Mouse (Mus musculus): ENCODE measurements at regions not wholly inside any gene's neighbourhood (a gene's known extent, or its start where the extent isn't known, plus 50 kb on each side); places are given as distances from the start of the nearest gene placed in this dataset.

DNA sequence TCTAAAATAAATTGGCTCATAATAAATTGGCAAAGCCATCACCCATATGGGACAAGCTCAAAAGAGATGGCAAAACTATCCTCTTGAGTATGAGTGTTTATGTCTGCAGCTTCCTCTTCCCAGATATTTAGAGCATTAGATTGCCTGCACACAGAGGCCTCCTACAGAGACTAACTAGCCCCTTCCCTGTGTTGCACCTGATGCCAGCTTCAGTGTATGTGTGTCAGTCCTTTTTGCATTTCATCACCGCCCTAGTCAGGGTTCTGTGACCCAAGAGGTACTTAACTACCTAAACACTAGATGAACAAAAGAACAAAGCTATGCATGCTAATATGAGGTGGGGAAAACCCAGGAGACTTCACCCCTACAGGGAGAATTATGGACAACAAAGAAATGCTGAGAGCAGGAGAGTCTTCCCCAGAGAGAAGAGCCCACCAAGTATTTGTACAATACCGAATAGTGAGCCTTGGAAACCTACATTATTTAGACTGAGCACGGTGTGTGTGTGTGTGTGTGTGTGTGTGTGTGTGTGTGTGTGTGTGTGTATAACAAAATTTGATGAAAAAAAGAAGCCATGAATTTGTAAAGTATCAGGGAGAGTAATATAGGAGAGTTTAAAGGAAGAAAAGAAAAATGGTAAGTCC lies 62.5 kb downstream of the Speer2 start:
- H3K9ac ChIP-seq (ENCODE audit: low read depth, low read length) = no peak overlapping the region
- no peak for ATAC-seq (ENCODE audit: low FRiP score, low TSS enrichment)
- H3K4me1 ChIP-seq (ENCODE audit: control insufficient read depth, insufficient read depth, low read length) = no peaks in the 10 kb centered on the region
- no peak overlapping the region for H3K4me2 ChIP-seq (replicated peaks; ENCODE audit: low read depth, low read length)
- H3K27ac ChIP-seq (ENCODE audit: low read depth, low read length) = no peak overlapping the region
- H3K36me3 ChIP-seq (ENCODE audit: control insufficient read depth, insufficient read depth, low read length) = no peaks in the 10 kb centered on the region
- no peak overlapping the region for H3K4me3 ChIP-seq (ENCODE audit: low read length)
- H3K27me3 ChIP-seq (ENCODE audit: control insufficient read depth, insufficient read depth, low read length) = no peaks in the 10 kb centered on the region
- 76% methylated on average over 3 of the region's 3 CpGs for WGBS
- H3K9me3 ChIP-seq (ENCODE audit: control insufficient read depth, low read length) = no peaks in the 10 kb centered on the region

DNA sequence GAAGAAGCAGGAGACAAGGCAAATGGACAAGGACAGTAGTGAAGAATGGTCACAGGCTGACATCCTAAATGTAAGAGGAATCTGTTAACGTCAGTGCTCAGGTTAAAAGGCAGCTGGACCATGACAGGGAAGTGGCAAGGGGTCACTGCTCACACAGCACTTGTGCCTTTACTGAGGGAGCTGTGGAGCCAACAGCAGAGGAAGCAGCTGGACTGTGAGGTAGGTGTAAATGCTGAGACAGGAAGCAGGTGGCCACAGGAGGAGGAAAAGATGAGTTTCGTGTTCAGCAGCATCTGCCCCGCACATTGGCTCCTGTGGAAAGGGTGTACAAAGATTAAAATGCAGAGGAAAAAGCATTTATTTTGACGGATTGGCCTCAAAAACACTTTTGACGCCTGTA lies 67.2 kb downstream of the Speer2 start:
- Histone ChIP-seq H3K4me2 (replicated peaks; ENCODE audit: low read depth, low read length) (no peak overlapping the region), H3K36me3 (ENCODE audit: control insufficient read depth, insufficient read depth, low read length) (no peaks in the 10 kb centered on the region), H3K27me3 (ENCODE audit: control insufficient read depth, insufficient read depth, low read length) (no peaks in the 10 kb centered on the region), H3K9ac (ENCODE audit: low read depth, low read length) (no peak overlapping the region), H3K27ac (ENCODE audit: low read depth, low read length) (no peak overlapping the region), H3K4me3 (ENCODE audit: low read length) (no peak overlapping the region), H3K4me1 (ENCODE audit: control insufficient read depth, insufficient read depth, low read length) (no peaks in the 10 kb centered on the region), H3K9me3 (ENCODE audit: control insufficient read depth, low read length) (no peaks in the 10 kb centered on the region)
- ATAC-seq (ENCODE audit: low FRiP score, low TSS enrichment) = peak; percentile 83; the same call in 1 of the 2 replicates
- WGBS = 41% methylated on average over 5 of the region's 5 CpGs

DNA sequence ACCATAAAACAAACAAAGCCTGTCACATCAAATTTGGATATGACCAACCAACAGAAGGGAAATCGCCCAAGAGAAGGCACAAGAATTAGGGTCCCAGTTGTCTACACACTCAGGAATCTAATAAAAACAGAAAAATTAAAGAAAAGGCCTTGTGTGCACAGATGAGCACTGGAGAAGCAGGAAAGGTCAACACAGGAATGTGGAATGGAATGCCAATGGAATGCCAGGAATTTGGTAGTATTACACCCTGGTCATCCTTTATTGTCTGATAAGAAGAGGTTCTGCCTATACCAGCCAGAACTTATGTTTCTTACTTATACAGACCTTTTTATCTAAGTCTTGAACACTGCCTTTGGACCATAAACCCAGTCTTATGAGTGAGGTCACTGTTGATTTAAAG lies 72.9 kb downstream of the Speer2 start:
- no peaks in the 10 kb centered on the region for H3K4me1 ChIP-seq (ENCODE audit: control insufficient read depth, insufficient read depth, low read length)
- no peak for ATAC-seq (ENCODE audit: low FRiP score, low TSS enrichment)
- H3K9ac ChIP-seq (ENCODE audit: low read depth, low read length) = no peak overlapping the region
- no peaks in the 10 kb centered on the region for H3K9me3 ChIP-seq (ENCODE audit: control insufficient read depth, low read length)
- H3K4me2 ChIP-seq (replicated peaks; ENCODE audit: low read depth, low read length) = no peak overlapping the region
- H3K27ac ChIP-seq (ENCODE audit: low read depth, low read length) = no peak overlapping the region
- no peak overlapping the region for H3K4me3 ChIP-seq (ENCODE audit: low read length)
- no peaks in the 10 kb centered on the region for H3K27me3 ChIP-seq (ENCODE audit: control insufficient read depth, insufficient read depth, low read length)
- H3K36me3 ChIP-seq (ENCODE audit: control insufficient read depth, insufficient read depth, low read length) = no peaks in the 10 kb centered on the region
- 79% methylated on average over 1 of the region's 1 CpGs for WGBS

DNA sequence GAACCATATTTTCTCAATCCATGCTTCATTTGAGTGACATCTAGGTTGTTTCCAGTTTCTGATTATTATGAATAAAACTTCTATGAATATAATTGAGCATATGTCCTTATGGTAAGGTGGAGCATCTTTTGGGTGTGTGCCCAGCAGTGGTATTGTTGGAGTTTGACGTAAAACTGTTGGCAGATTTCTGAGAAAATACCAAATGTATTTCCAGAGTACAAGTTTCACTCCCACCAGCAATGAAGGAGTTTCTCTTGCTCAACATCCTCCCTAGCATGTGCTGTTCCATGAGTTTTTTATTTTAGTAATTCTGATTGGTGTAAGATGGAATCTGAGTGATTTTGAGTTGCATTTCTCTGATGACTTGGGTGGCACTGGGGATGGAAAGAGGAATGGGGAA lies 92.8 kb downstream of the Speer2 start:
- H3K9me3 ChIP-seq (ENCODE audit: control insufficient read depth, low read length) = no peaks in the 10 kb centered on the region
- H3K27me3 ChIP-seq (ENCODE audit: control insufficient read depth, insufficient read depth, low read length) = no peaks in the 10 kb centered on the region
- H3K27ac ChIP-seq (ENCODE audit: low read depth, low read length) = no peak overlapping the region
- H3K9ac ChIP-seq (ENCODE audit: low read depth, low read length) = no peak overlapping the region
- ATAC-seq (ENCODE audit: low FRiP score, low TSS enrichment) = no peak
- no peaks in the 10 kb centered on the region for H3K36me3 ChIP-seq (ENCODE audit: control insufficient read depth, insufficient read depth, low read length)
- H3K4me2 ChIP-seq (replicated peaks; ENCODE audit: low read depth, low read length) = no peak overlapping the region
- no peaks in the 10 kb centered on the region for H3K4me1 ChIP-seq (ENCODE audit: control insufficient read depth, insufficient read depth, low read length)
- no peak overlapping the region for H3K4me3 ChIP-seq (ENCODE audit: low read length)
- WGBS = 88% methylated on average over 1 of the region's 1 CpGs

All from kidney, embryonic 14.5 days (tissue).